Mouse (Mus musculus) ZHBTc4 (cell line): ENCODE data around the gene Fam111a.

Experiments used
- DNase-seq: peaks from one replicate; pipeline ENCODE4 v3.0.0-alpha.2; 2011; ENCODE audit warnings: low read depth, low spot score

The Fam111a gene

GRCm38 (mm10) chr19:12558219-12558618 is 12.7 kb downstream of the Fam111a start:
- no peak for DNase-seq

GRCm38 (mm10) chr19:12564197-12564596 is 18.7 kb downstream of the Fam111a start:
- no peak for DNase-seq

- DNase-seq = no peak
These were observed 21.5 kb downstream of the Fam111a start for GRCm38 (mm10) chr19:12567011-12567410.

GRCm38 (mm10) chr19:12570866-12571265 is 25.3 kb downstream of the Fam111a start:
- DNase-seq = no peak

- no peak for DNase-seq
These were observed 26.1 kb downstream of the Fam111a start for GRCm38 (mm10) chr19:12571687-12572086.

- no peak for DNase-seq
These were observed 27.2 kb downstream of the Fam111a start for GRCm38 (mm10) chr19:12572614-12573265.

GRCm38 (mm10) chr19:12573266-12574011 is 27.9 kb downstream of the Fam111a start:
- DNase-seq = peak; percentile 97

GRCm38 (mm10) chr19:12574012-12574407 is 28.5 kb downstream of the Fam111a start:
- DNase-seq = no peak

- DNase-seq = no peak
These were observed 29.6 kb downstream of the Fam111a start for GRCm38 (mm10) chr19:12575107-12575506.

- DNase-seq = no peak
These were observed 30.0 kb downstream of the Fam111a start for GRCm38 (mm10) chr19:12575514-12575913.

GRCm38 (mm10) chr19:12576639-12577038 is 31.1 kb downstream of the Fam111a start:
- no peak for DNase-seq

- no peak for DNase-seq
These were observed 39.8 kb downstream of the Fam111a start for GRCm38 (mm10) chr19:12585310-12585709.

- peak; percentile 73 for DNase-seq
These were observed 46.4 kb downstream of the Fam111a start for GRCm38 (mm10) chr19:12591908-12592307.

- no peak for DNase-seq
These were observed 49.6 kb downstream of the Fam111a start for GRCm38 (mm10) chr19:12595135-12595529.

GRCm38 (mm10) chr19:12595530-12596289 is 50.2 kb downstream of the Fam111a start:
- peak; percentile 77 for DNase-seq

GRCm38 (mm10) chr19:12596290-12597072 is 50.9 kb downstream of the Fam111a start:
- DNase-seq = no peak

GRCm38 (mm10) chr19:12597073-12597405 is 51.5 kb downstream of the Fam111a start:
- no peak for DNase-seq

GRCm38 (mm10) chr19:12598674-12599073 is 53.1 kb downstream of the Fam111a start:
- no peak for DNase-seq

GRCm38 (mm10) chr19:12599674-12600073 is 54.1 kb downstream of the Fam111a start, which contains the start of gene Gm4952:
TSS of gene Gm4952 (plus strand) at chr19:12599974.
- no peak for DNase-seq

GRCm38 (mm10) chr19:12600684-12601480 is 55.3 kb downstream of the Fam111a start:
- DNase-seq = no peak

GRCm38 (mm10) chr19:12608336-12608735 is 62.8 kb downstream of the Fam111a start:
- no peak for DNase-seq
